Mouse (Mus musculus): Measurements from ENCODE around the gene Col6a6. TPM values are rescaled to one million over a fixed set of nuclear protein-coding genes. Genes with fewer than 3 reads are reported as not detected.

Gene Col6a6
- polyA plus RNA-seq (2014; fragmentation: Nextera tagmentation; extraction: Ambion mirVana) = 1.9 and 2.3 TPM in 2 replicates

DNA sequence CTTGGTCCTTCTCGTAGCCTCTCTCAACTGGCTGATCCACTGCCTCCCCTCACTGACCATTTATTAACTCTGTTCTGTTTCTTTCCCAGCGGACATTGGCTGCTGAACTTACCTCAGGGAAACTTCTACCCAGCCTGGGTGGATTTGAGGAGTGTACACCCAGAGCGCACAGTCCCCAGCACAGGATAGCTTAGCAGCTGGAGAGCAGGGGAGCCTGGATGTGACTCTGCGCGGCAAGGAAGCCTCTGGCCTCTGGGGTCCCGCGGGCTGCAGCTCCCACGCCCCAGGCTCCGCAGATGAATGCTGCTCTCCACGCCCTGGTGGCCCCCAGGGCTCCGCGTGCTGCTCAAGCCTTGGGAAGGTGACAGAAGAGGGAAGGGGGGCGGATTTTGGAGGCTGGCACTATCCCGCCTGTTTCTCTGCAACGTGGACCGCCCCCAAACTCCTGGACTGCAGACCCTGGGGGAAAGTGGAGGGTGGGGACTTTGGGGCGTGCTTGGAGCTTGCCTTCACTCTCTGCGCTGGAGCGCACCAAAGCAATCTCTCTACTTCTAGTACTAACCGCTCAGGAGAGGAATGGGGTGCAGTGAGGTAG is at the start of gene Col6a6:
Col6a6 (minus strand) TSS at position 370 of the 595 bp plus-strand sequence.
- peak within 1 kb of the TSS; percentile 48 for H3K4me2 ChIP-seq (replicated peaks; ENCODE audit: low read depth, low read length)
- no peak within 1 kb of the TSS for H3K27ac ChIP-seq (ENCODE audit: low read length)
- ATAC-seq (ENCODE audit: insufficient number of reproducible peaks, insufficient read depth, low FRiP score, low read depth) = no peak
- 13% methylated on average over 20 of the region's 20 CpGs for whole genome bisulfite sequencing
- peaks cover 4% of the 10 kb centered on the region; the same call in 1 of the 2 replicates for H3K4me1 ChIP-seq (ENCODE audit: control insufficient read depth, insufficient read depth, low read length)
- H3K9me3 ChIP-seq (ENCODE audit: control insufficient read depth, low read depth, low read length) = no peaks in the 10 kb centered on the region
- H3K27me3 ChIP-seq (ENCODE audit: control insufficient read depth, insufficient read depth, low read length) = no peaks in the 10 kb centered on the region
- H3K4me3 ChIP-seq (ENCODE audit: low read depth, low read length) = peak within 1 kb of the TSS; percentile 15; the same call in 1 of the 2 replicates
- H3K36me3 ChIP-seq (ENCODE audit: control insufficient read depth, insufficient read depth, low read length) = no peaks in the 10 kb centered on the region
- H3K9ac ChIP-seq (replicated peaks; ENCODE audit: low read depth, low read length) = no peak within 1 kb of the TSS; the same call in 1 of the 2 replicates

DNA sequence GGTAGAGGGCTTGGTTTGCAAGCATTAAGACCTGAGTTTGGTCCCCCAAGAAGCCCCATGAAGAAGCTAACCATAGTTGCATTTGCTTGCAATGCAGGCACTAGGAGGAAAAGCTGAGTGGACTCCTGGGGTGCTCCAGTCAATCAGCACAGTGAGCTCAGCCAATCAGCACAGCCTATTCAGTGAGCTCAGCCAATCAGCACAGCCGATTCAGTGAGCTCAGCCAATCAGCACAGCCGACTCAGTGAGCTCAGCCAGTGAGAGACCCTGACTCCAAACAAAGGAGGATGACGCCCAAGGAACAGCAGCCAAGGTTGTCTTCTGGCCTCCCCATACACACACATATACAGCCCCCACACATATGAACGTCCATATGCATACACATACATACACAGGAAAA is 48.2 kb upstream of the Col6a6 start:
- no peak overlapping the region for H3K4me2 ChIP-seq (replicated peaks; ENCODE audit: low read depth, low read length)
- no peak for ATAC-seq (ENCODE audit: insufficient number of reproducible peaks, insufficient read depth, low FRiP score, low read depth)
- no peaks in the 10 kb centered on the region for H3K4me1 ChIP-seq (ENCODE audit: control insufficient read depth, insufficient read depth, low read length)
- WGBS = 93% methylated on average over 4 of the region's 4 CpGs
- no peaks in the 10 kb centered on the region for H3K27me3 ChIP-seq (ENCODE audit: control insufficient read depth, insufficient read depth, low read length)
- no peaks in the 10 kb centered on the region for H3K36me3 ChIP-seq (ENCODE audit: control insufficient read depth, insufficient read depth, low read length)
- H3K9me3 ChIP-seq (ENCODE audit: control insufficient read depth, low read depth, low read length) = no peaks in the 10 kb centered on the region
- no peak overlapping the region for H3K9ac ChIP-seq (replicated peaks; ENCODE audit: low read depth, low read length)
- H3K4me3 ChIP-seq (ENCODE audit: low read depth, low read length) = no peak overlapping the region
- no peak overlapping the region for H3K27ac ChIP-seq (ENCODE audit: low read length)

DNA sequence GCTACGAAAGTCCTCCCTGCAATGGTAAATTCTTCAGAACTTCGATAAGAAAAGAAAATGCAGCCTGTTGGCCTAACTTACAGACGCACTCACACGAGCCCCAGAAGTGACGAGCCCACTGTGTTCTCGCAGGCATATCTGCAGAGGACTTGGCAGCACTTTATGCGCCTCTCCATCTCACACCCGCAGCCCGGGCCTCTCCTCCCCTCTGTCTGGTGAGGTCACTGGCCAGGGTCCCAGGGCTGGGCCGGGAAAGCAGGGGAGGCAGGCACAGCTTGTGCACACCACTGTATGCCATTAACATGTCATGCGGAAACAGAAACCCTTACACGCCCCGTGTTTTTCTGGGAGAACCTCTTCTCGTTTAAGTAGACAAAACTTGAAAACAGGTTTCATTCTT is 43.7 kb upstream of the Col6a6 start:
- ATAC-seq (ENCODE audit: insufficient number of reproducible peaks, insufficient read depth, low FRiP score, low read depth) = no peak
- no peaks in the 10 kb centered on the region for H3K9me3 ChIP-seq (ENCODE audit: control insufficient read depth, low read depth, low read length)
- H3K36me3 ChIP-seq (ENCODE audit: control insufficient read depth, insufficient read depth, low read length) = no peaks in the 10 kb centered on the region
- WGBS = 62% methylated on average over 14 of the region's 14 CpGs
- no peak overlapping the region for H3K9ac ChIP-seq (replicated peaks; ENCODE audit: low read depth, low read length)
- H3K4me1 ChIP-seq (ENCODE audit: control insufficient read depth, insufficient read depth, low read length) = no peaks in the 10 kb centered on the region
- H3K27ac ChIP-seq (ENCODE audit: low read length) = no peak overlapping the region
- H3K27me3 ChIP-seq (ENCODE audit: control insufficient read depth, insufficient read depth, low read length) = no peaks in the 10 kb centered on the region
- H3K4me3 ChIP-seq (ENCODE audit: low read depth, low read length) = no peak overlapping the region
- no peak overlapping the region for H3K4me2 ChIP-seq (replicated peaks; ENCODE audit: low read depth, low read length)

DNA sequence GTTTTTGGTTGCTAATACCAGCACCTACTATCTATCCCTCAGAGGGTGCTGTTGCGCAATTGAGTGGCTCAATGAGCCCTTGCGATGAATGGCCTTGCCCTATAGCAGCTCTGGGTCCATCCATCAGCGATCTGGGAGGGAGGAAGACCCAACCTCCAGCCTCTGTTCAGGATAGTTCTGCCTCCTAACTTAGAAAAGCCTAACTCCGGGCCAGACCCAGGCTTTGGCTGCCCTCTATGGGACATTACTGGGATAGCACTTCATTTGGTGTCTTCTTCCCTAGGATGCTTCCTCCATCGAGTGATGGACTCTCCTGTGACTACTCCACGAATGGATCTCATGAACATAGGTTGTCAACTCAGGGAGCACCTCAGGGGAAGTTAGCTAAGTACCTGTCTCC is 29.8 kb upstream of the Col6a6 start:
- no peak overlapping the region for H3K27ac ChIP-seq (ENCODE audit: low read length)

DNA sequence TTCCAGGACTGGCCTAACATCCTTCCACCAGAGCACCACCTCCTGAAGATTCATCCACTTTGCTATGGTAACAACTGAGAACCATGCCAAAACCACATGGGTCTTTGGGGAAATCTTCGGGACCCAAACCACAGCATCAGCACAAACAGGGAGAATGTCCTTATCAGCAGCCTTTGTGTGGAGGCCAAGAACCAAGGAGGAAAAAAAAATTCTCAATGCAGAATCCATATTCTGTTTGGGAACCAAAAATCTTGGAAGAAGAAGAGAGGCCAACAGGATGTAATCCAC is 24.8 kb upstream of the Col6a6 start:
- no peak for ATAC-seq (ENCODE audit: insufficient number of reproducible peaks, insufficient read depth, low FRiP score, low read depth)
- 84% methylated on average over 1 of the region's 1 CpGs for WGBS
- no peaks in the 10 kb centered on the region for H3K36me3 ChIP-seq (ENCODE audit: control insufficient read depth, insufficient read depth, low read length)

More for the DNA sequence above, 29.8 kb upstream of the Col6a6 start:
- H3K9me3 ChIP-seq (ENCODE audit: control insufficient read depth, low read depth, low read length) = no peaks in the 10 kb centered on the region
- ATAC-seq (ENCODE audit: insufficient number of reproducible peaks, insufficient read depth, low FRiP score, low read depth) = peak; percentile 46; the same call in 1 of the 2 replicates
- H3K4me3 ChIP-seq (ENCODE audit: low read depth, low read length) = no peak overlapping the region
- no peaks in the 10 kb centered on the region for H3K36me3 ChIP-seq (ENCODE audit: control insufficient read depth, insufficient read depth, low read length)
- WGBS = 13% methylated on average over 6 of the region's 6 CpGs
- H3K9ac ChIP-seq (replicated peaks; ENCODE audit: low read depth, low read length) = no peak overlapping the region
- no peak overlapping the region for H3K4me2 ChIP-seq (replicated peaks; ENCODE audit: low read depth, low read length)
- H3K27me3 ChIP-seq (ENCODE audit: control insufficient read depth, insufficient read depth, low read length) = no peaks in the 10 kb centered on the region
- no peaks in the 10 kb centered on the region for H3K4me1 ChIP-seq (ENCODE audit: control insufficient read depth, insufficient read depth, low read length)

DNA sequence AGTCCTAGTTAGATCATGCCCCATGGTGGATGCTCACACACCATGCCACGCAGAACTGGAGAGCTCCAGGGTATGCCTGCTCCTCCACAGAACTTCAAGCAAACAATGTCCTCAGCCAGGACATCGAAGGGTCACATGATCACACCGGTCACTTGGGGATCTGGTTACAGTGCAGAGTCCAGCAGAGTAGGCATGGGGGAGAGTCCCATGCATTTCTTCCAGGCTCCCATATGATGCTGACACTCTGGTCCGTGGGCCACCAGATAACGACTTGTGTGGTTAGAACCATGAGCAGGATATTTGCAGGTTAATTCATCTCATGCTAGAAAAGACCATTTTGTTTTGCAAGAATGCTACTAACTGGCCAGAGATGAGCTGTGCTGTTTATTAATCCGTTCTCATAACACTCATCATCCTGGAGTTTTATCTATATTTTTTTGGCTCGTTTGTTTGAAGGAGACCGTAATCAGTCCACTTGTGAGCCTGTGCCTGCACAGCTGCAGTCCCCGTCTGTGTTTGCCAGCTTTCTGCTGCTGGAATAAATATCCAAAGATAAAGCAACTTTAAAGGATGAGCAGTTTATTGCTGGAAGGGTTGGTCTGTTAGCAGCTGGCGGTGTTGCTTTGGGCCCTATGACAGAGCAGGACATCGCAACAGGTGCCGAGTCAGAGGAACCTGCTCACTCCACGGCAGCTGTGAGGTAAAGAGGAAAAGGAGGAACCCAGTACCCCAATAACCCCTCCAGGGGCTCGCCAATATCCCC is 24.2 kb upstream of the Col6a6 start:
- H3K27ac ChIP-seq (ENCODE audit: low read length) = no peak overlapping the region
- ATAC-seq (ENCODE audit: insufficient number of reproducible peaks, insufficient read depth, low FRiP score, low read depth) = no peak
- no peaks in the 10 kb centered on the region for H3K9me3 ChIP-seq (ENCODE audit: control insufficient read depth, low read depth, low read length)
- H3K4me1 ChIP-seq (ENCODE audit: control insufficient read depth, insufficient read depth, low read length) = no peaks in the 10 kb centered on the region; the same call in 1 of the 2 replicates
- H3K36me3 ChIP-seq (ENCODE audit: control insufficient read depth, insufficient read depth, low read length) = no peaks in the 10 kb centered on the region
- H3K27me3 ChIP-seq (ENCODE audit: control insufficient read depth, insufficient read depth, low read length) = no peaks in the 10 kb centered on the region
- H3K4me2 ChIP-seq (replicated peaks; ENCODE audit: low read depth, low read length) = no peak overlapping the region
- H3K4me3 ChIP-seq (ENCODE audit: low read depth, low read length) = no peak overlapping the region
- H3K9ac ChIP-seq (replicated peaks; ENCODE audit: low read depth, low read length) = no peak overlapping the region
- WGBS = 65% methylated on average over 14 of the region's 14 CpGs

More for the DNA sequence above, 24.8 kb upstream of the Col6a6 start:
- H3K9me3 ChIP-seq (ENCODE audit: control insufficient read depth, low read depth, low read length) = no peaks in the 10 kb centered on the region
- H3K27ac ChIP-seq (ENCODE audit: low read length) = no peak overlapping the region
- H3K9ac ChIP-seq (replicated peaks; ENCODE audit: low read depth, low read length) = no peak overlapping the region
- no peaks in the 10 kb centered on the region; the same call in 1 of the 2 replicates for H3K4me1 ChIP-seq (ENCODE audit: control insufficient read depth, insufficient read depth, low read length)
- no peaks in the 10 kb centered on the region for H3K27me3 ChIP-seq (ENCODE audit: control insufficient read depth, insufficient read depth, low read length)
- H3K4me2 ChIP-seq (replicated peaks; ENCODE audit: low read depth, low read length) = no peak overlapping the region
- no peak overlapping the region for H3K4me3 ChIP-seq (ENCODE audit: low read depth, low read length)

DNA sequence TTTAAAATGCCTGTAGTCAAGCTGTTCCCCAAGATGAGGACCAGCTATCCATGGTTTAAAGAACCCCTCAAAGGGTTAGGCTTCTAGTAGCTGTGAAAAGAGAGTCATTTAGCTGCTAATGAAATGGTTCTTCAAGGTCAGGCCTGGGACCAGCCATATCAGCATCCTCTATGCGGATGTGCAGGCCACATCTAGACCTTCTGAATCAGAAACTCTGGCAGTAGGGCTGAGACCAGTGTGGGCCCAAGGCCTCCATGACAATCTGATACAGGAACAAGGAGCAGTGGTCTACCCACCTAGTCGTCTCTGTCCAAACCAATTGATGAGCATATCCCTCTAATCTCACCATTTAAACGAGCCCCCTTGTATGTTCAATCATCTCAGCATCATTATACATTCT is 23.1 kb upstream of the Col6a6 start:
- Histone ChIP-seq H3K27me3 (ENCODE audit: control insufficient read depth, insufficient read depth, low read length) (no peaks in the 10 kb centered on the region), H3K36me3 (ENCODE audit: control insufficient read depth, insufficient read depth, low read length) (no peaks in the 10 kb centered on the region), H3K4me2 (replicated peaks; ENCODE audit: low read depth, low read length) (no peak overlapping the region), H3K9ac (replicated peaks; ENCODE audit: low read depth, low read length) (no peak overlapping the region), H3K9me3 (ENCODE audit: control insufficient read depth, low read depth, low read length) (no peaks in the 10 kb centered on the region), H3K4me1 (ENCODE audit: control insufficient read depth, insufficient read depth, low read length) (no peaks in the 10 kb centered on the region; the same call in 1 of the 2 replicates), H3K4me3 (ENCODE audit: low read depth, low read length) (no peak overlapping the region), H3K27ac (ENCODE audit: low read length) (no peak overlapping the region)
- ATAC-seq (ENCODE audit: insufficient number of reproducible peaks, insufficient read depth, low FRiP score, low read depth) = no peak
- whole genome bisulfite sequencing = 79% methylated on average over 3 of the region's 3 CpGs

DNA sequence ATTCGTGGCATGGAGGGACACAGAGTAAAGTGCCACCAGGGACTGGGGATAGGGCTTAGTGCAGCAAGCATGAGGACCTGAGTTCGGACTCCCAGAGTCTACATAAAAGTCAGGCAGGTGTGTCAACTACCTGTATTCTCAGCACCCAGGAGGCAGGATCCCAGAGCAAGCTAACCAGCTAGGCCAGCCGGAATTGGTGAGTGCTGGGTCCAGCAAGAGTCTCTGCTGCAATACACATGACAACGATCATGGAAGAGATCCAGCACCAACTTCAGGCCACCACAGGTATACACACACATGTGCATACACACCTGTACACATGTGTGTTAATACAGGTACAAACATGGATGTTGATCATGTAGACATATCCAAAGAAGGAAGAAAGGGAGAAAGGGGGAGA is 20.4 kb upstream of the Col6a6 start:
- H3K4me2 ChIP-seq (replicated peaks; ENCODE audit: low read depth, low read length) = no peak overlapping the region
- H3K4me1 ChIP-seq (ENCODE audit: control insufficient read depth, insufficient read depth, low read length) = no peaks in the 10 kb centered on the region; the same call in 1 of the 2 replicates
- no peak overlapping the region for H3K9ac ChIP-seq (replicated peaks; ENCODE audit: low read depth, low read length)
- H3K36me3 ChIP-seq (ENCODE audit: control insufficient read depth, insufficient read depth, low read length) = no peaks in the 10 kb centered on the region
- no peak overlapping the region for H3K4me3 ChIP-seq (ENCODE audit: low read depth, low read length)
- H3K9me3 ChIP-seq (ENCODE audit: control insufficient read depth, low read depth, low read length) = no peaks in the 10 kb centered on the region
- WGBS = 85% methylated on average over 4 of the region's 4 CpGs
- no peaks in the 10 kb centered on the region for H3K27me3 ChIP-seq (ENCODE audit: control insufficient read depth, insufficient read depth, low read length)
- no peak overlapping the region for H3K27ac ChIP-seq (ENCODE audit: low read length)
- no peak for ATAC-seq (ENCODE audit: insufficient number of reproducible peaks, insufficient read depth, low FRiP score, low read depth)

All from stomach, embryonic 14.5 days (tissue).